Mouse (Mus musculus): ENCODE measurements at regions not wholly inside any gene's neighbourhood (a gene's known extent, or its start where the extent isn't known, plus 50 kb on each side); places are given as distances from the start of the nearest gene placed in this dataset.
"Not testable (repeated sequence)": the region's sequence is repeated elsewhere in the genome, so short reads cannot be mapped to it uniquely, and the experiment has no call there.

DNA sequence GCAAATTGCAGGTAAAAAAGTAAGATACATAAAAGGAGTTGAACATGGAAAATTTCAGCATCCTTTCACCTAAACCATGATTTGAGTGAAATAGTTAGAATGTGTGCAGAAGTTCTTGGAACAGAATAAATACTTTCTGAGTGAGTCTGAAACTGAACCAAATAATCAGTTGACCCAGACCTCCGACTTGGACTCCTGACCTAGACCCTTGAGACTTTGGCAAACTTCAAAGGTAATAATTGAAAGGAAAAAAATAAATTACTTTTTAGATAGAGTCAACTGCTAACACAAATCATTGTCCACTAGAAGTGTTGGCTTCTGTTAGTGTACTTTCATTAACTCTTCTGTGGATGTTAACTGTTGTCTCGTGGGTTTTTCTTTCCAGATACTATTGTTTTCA lies 460.6 kb upstream of the Htr2a start:
- ATAC-seq (replicated peaks; ENCODE audit: poor library complexity) = no peak

GRCm38 (mm10) chr14:74182996-74183395 lies 457.6 kb upstream of the Htr2a start:
- no peak for ATAC-seq (replicated peaks; ENCODE audit: poor library complexity)

DNA sequence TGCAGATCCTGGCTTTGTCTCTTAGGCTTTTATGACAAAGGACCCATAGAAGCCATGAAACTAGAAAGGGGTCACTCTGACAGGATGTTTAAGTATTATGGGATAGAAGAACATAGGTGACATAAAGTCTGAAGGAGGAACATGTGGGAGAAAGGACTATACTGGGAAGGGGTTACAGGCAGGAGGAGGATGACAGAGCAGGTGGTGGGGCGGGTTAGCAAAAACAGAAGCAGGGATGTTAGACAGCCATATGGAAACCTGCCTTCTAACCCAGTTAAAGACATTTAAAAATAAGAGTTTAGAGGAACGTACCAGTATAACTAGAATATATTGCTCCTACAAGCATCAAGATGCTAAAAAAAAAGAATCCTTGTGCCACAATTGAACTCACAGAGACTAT lies 438.9 kb upstream of the Htr2a start:
- no peak for ATAC-seq (replicated peaks; ENCODE audit: poor library complexity)

GRCm38 (mm10) chr14:74205011-74205410 lies 435.6 kb upstream of the Htr2a start:
- no peak for ATAC-seq (replicated peaks; ENCODE audit: poor library complexity)

DNA sequence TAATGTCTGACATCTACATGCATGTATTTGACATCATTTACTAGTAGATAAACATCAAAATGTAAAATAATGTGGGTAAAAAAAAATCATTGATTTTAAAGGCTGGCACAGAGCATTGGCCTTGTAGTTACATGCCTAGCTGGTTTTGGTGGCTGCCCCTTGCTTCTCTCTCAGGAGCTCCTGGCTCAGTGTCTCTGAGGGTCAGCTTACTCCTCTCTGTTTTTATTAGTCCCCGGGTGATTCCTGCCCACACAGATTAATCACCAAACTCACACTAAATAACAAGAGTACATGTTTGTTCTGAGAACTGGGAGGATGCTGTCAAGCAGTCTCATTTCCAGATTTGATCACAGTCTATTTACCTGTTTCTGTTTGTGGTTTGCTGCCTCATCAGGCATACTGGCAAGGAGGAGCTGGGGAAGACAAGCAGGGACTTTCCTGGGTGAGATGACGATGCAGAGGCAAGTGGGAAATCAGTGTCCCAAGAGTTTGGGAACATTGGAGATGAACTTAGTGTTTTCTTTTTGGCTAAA lies 422.7 kb upstream of the Htr2a start:
- no peak for ATAC-seq (replicated peaks; ENCODE audit: poor library complexity)

DNA sequence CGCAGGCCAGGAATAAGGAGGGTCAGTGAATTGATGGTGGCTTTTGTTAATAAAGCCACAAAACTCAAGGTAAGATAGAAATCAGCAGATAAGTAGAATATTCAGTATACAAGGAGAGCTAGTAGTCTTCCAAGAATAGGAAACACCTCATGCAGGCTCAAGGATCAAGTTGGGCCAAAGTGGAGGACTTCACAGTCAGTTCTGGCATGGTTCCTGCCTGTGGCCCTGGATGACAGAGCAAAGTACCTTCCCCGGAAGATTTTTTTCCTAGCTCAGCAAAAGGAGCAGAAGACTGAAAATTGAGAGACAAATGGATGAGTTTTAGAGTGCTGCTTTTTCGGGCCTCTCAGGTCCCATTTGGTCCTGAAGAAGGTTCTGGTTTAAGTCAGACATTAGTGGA lies 420.9 kb upstream of the Htr2a start:
- no peak for ATAC-seq (replicated peaks; ENCODE audit: poor library complexity)

GRCm38 (mm10) chr14:74222093-74222492 lies 418.5 kb upstream of the Htr2a start:
- no peak for ATAC-seq (replicated peaks; ENCODE audit: poor library complexity)

DNA sequence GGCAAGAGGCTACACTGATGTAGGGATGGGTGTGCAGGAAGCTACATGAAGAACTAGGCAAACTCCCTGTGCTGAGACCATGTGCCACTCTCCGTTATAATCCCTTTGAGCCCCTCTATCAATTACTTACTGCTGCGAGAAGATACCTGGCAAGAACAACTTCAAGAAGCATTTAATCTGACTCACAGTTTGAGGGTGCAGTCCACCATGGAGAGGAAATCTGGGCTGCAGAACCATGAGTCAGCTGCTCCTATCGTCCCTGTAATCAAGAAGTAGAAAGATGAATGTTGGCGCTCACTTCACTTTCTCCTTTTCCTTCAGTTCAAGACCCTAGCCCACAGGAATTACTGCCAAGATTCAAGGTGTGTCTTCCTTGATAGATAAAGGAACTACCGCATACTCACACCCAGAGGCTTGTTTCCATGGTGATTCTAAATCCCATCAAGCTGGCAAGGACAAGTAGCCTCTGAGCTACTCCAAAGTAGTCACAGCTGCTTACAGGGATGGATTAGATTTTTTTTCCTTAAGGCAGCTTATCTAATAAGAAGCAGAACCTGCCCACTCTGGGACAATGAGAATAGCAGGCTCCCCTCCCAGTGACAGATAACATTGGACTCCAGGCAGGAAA lies 411.0 kb upstream of the Htr2a start:
- no peak for ATAC-seq (replicated peaks; ENCODE audit: poor library complexity)

DNA sequence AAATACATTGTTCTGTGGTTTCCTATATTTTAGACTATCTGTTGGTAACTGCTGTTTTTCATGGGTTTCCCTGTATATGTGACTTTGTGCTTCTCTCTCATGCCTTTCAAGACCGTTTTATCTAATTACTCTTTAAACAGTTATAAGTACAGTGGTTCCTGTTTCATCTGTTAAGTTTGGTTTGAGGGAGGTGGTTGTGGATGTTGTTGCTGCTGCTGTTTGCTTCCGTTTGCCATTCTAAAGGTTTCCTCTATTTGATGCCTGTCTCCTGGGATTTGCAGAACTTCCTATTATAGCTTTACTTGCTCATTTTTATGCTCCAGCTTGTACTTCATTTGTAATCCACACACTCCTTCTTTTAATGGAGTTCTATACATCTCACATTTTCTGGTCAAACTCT lies 400.4 kb upstream of the Htr2a start:
- ATAC-seq (replicated peaks; ENCODE audit: poor library complexity) = peak; percentile 83

DNA sequence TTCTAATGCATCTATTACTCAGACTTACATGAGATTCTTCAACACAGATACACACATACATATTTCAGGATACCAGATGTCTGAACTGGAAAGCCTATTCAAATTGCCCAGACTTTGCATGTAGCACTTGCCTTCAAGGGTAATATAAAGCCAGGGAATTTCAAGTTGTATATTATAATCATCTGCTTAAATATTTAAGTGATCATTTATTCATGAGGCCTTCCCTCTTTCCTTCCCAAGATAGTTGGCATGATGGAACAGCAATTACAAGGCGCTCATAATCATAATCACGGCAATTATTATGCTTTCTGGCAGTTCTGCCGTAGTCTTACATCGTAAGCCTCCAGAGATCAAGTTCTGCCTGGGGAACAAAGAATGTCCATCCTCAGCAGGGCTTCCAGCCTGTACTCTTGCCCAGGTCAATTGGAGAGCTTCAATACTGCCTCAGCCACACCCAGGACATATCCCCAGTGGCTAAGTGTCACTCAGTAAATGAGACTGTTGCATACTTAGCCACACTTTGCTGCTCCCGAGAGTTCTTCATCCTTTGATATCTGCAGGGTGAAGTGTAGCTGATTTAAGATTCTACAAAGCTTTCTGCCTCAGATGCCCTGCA lies 391.3 kb upstream of the Htr2a start:
- ATAC-seq (replicated peaks; ENCODE audit: poor library complexity) = no peak

DNA sequence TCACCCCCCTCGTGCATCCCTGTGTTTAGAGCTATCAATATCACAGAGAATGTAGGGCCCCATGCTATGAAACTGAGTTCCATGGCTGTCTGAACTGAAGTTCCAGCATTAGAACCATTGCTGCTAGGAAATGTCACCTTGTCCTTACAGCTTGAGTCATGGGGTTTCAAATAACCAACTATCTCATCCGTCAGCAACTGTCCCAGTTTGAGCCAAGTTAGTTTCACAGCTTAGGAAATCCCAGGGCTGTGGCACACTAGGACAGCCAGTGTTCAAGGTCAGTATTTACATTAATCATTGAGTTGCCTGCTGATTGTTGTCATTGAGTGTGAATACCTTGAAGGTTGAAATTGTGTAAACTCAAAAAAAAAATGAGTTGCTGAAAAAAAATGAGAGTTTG lies 390.6 kb upstream of the Htr2a start:
- no peak for ATAC-seq (replicated peaks; ENCODE audit: poor library complexity)

DNA sequence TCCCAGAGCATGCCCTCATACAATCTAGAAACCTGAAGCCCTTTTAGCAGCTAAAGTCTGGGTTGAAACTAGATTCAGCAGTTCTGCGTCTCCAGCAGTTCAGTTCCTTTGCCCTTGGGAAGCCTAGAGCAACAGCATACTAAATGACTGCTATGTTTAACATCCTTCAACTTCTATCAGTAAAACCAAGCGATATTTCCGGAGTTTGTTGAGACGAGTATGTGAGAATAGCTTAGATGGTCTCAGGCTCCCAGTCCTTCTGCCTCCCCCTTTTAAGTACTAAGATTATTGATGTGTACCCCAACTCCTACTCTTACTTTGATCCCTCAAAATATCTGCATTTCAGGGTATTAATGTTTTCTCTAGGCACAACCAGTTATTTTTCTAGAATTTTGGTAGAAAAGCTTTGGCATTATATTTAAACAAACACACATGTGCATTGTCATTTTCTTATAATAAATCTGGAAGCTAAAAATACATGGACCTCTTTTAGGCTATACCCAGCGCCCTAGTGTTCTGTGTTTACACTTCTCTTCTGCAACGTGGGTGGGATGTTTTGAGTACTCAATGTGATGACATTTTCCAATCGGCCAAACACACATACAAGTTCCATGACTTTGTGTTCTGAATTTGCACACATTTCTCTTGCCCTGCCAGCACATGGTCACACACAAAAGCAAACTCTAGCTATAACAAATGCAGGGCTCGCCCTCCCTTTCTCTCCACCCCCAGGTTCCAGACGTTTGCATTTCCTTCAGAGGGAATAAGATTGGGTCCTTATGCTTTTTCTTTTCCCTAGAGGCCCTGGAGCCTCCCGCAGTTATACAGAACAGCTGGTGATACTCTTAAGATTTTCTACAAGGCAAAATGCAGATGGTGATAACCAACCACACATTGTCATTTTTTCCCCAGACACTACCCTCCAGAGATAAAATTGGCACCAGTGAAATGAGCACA lies 388.2 kb upstream of the Htr2a start:
- no peak for ATAC-seq (replicated peaks; ENCODE audit: poor library complexity)

DNA sequence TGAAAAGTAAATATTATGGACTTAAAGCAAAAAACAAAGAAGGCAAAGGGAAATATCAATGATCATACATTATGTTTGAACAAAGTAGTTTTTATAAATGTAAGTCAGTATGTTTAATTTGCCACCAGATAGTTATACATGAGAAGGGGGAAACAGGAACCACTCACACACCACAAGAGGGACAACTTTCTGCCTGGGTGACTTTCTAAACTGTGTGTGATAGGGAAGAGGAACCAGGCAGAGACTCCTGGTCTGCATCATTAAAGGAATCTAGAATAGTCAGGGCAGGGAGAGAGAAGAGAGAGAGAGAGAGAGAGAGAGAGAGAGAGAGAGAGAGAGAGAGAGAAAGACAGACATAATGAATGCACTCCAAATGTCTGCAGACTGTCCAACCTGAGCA lies 385.6 kb upstream of the Htr2a start:
- peak; percentile 70 for ATAC-seq (replicated peaks; ENCODE audit: poor library complexity)

- no peak for ATAC-seq (replicated peaks; ENCODE audit: poor library complexity)
Observed at GRCm38 (mm10) chr14:74259437-74259836, 381.2 kb upstream of the Htr2a start.

DNA sequence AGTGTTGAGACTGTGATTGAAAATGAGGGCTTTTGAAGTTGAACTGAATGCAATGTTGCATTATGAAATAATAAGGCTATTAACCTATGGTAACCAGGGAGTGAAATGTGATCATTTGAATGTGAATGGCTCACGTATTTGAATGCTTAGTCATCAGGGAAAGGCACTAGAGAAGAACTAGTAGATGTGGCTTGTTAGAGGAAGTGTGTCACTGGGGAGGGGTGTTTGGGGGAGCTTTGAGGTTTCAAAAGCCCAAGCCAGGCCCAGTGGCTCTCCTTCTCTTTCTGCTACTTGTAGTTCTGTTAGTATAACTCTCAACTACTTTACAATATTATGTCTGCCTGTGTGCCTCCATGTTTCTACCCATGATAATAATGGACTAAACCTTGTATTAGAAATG lies 373.6 kb upstream of the Htr2a start:
- 0 out of 2 replicates have a peak, but pooled peaks have one; percentile 23 for ATAC-seq (replicated peaks; ENCODE audit: poor library complexity)

GRCm38 (mm10) chr14:74294560-74294959 lies 346.1 kb upstream of the Htr2a start:
- no peak for ATAC-seq (replicated peaks; ENCODE audit: poor library complexity)

DNA sequence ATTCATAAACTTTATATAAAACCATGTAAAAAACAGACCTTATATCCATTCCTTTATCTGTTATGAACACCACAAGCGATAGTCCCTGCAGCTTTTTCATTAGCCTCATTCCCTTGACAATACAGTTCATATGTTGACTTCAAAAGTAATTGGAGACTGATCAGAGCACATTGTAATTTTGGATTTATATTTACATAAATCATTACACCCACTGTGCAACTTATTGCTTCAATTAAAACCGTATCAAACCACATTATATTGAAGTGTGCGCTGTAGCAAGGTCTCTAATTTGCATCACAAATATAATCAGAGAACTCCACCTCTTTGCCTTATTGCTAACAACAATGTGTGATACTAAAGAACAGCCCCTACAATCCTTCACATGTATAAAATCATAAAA lies 336.2 kb upstream of the Htr2a start:
- no peak for ATAC-seq (replicated peaks; ENCODE audit: poor library complexity)

- ATAC-seq (replicated peaks; ENCODE audit: poor library complexity) = no peak
Observed at GRCm38 (mm10) chr14:74306717-74307307, 333.8 kb upstream of the Htr2a start.

DNA sequence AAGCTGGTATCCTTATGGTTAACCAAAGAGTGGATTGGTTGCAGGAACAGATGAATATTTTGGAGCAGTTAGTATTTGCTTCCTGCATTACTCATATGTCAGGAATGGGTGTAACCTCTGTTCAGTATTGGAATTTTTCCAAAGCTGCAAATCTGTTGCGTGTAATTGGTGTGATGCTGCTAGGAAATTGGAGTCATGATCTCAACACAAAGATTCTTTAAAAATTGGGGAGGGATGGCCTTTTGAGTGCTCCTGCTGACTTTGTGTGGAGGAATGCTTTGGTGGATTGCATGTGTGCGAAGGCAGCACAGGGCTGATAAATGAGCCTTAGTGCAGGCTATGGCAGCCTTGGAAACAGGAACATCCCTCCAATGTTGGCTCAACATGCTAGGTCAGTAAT lies 331.2 kb upstream of the Htr2a start:
- ATAC-seq (replicated peaks; ENCODE audit: poor library complexity) = not testable (repeated sequence)

- ATAC-seq (replicated peaks; ENCODE audit: poor library complexity) = no peak
Observed at GRCm38 (mm10) chr14:74327291-74327690, 313.3 kb upstream of the Htr2a start.

GRCm38 (mm10) chr14:74350751-74351150 lies 289.9 kb upstream of the Htr2a start:
- no peak for ATAC-seq (replicated peaks; ENCODE audit: poor library complexity)
